In the genomic region with DNA sequence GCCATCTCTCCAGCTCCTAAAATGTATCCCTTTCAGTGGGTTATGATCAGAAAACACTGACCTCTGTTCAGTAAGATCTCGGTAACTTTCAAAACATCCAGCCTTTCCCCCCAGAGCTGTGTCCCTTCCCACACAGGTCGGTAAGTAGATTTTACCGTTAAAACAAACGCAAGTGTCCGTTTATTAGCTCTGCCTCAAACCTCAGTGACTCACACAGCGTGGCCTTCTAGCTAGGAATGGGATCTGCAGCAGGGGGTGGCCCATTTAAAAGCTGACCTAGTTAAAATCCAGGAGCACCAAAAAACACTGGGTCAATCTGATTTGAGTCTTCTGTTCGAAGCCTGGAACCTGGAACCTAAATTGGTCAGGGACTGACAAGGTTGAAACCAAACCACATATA, we compare ENCODE assay signal across 8 mouse cellular contexts. TPM values are rescaled to one million over a fixed set of nuclear protein-coding genes. Genes with fewer than 3 reads are reported as not detected.
DNase-seq lines count a peak whose midpoint lies in the region; ATAC-seq and TF ChIP-seq lines count a peak whose summit lies in the region.

No protein-coding gene starts in this region.

- ATAC-seq in forebrain, embryonic 16.5 days = no peak
- no peak for ATAC-seq in megakaryocyte, adult 5-6 weeks (ENCODE audit: poor library complexity, severe bottlenecking)
- no peak for ATAC-seq in midbrain, embryonic 16.5 days

- no peak for DNase-seq in forebrain, embryonic 10.5 days (ENCODE audit: extremely low spot score, low spot score)
- DNase-seq in cerebellum, postnatal 14 days = peak; percentile 48 to 61
- DNase-seq in right cerebral cortex, postnatal 36 days (ENCODE audit: low spot score in 2 of 2) = no peak

- H3K9me3 ChIP-seq in forebrain, embryonic 10.5 days = no peaks in the 10 kb centered on the region
- H3K9me3 ChIP-seq in forebrain, embryonic 16.5 days (ENCODE audit: control insufficient read depth, low read length) = no peaks in the 10 kb centered on the region
- no peaks in the 10 kb centered on the region for H3K9me3 ChIP-seq in megakaryocyte, embryonic 14.5 days
- H3K9me3 ChIP-seq in midbrain, embryonic 16.5 days (replicated peaks; ENCODE audit: control insufficient read depth, low read length, poor library complexity, severe bottlenecking) = no peaks in the 10 kb centered on the region

- no peaks in the 10 kb centered on the region for H3K27me3 ChIP-seq in forebrain, embryonic 10.5 days (ENCODE audit: poor library complexity, severe bottlenecking)
- H3K27me3 ChIP-seq in forebrain, embryonic 16.5 days (replicated peaks; ENCODE audit: control insufficient read depth, insufficient read depth, low read length) = no peaks in the 10 kb centered on the region
- H3K27me3 ChIP-seq in megakaryocyte, embryonic 14.5 days (replicated peaks) = no peaks in the 10 kb centered on the region
- H3K27me3 ChIP-seq in myocyte (ENCODE audit: control insufficient read depth, insufficient read depth, insufficient read length) = no peaks in the 10 kb centered on the region
- no peaks in the 10 kb centered on the region for H3K27me3 ChIP-seq in midbrain, embryonic 16.5 days (ENCODE audit: control insufficient read depth, insufficient read depth, low read depth, low read length)

- 48% methylated on average over 7 of the region's 7 CpGs for WGBS in forebrain, embryonic 10.5 days
- WGBS in forebrain, embryonic 16.5 days = 37% methylated on average over 7 of the region's 7 CpGs
- 31% methylated on average over 7 of the region's 7 CpGs for WGBS in midbrain, embryonic 16.5 days

- peak overlapping the region; percentile 89; the same call in 1 of the 2 replicates for H3K27ac ChIP-seq in forebrain, embryonic 10.5 days
- H3K27ac ChIP-seq in forebrain, embryonic 16.5 days (ENCODE audit: low read length) = no peak overlapping the region
- H3K27ac ChIP-seq in midbrain, embryonic 16.5 days (ENCODE audit: low read length) = no peak overlapping the region

- H3K4me3 ChIP-seq in forebrain, embryonic 10.5 days = no peak overlapping the region
- H3K4me3 ChIP-seq in forebrain, embryonic 16.5 days (replicated peaks; ENCODE audit: low read length) = no peak overlapping the region
- H3K4me3 ChIP-seq in megakaryocyte, embryonic 14.5 days (replicated peaks) = peak overlapping the region; percentile 53
- no peak overlapping the region for H3K4me3 ChIP-seq in myocyte
- no peak overlapping the region for H3K4me3 ChIP-seq in midbrain, embryonic 16.5 days (ENCODE audit: low read depth, low read length)

- H3ac ChIP-seq in myocyte (ENCODE audit: control insufficient read depth, insufficient read length) = no peak overlapping the region

- no peak overlapping the region for H3K9ac ChIP-seq in forebrain, embryonic 16.5 days (replicated peaks; ENCODE audit: low read depth, low read length)
- H3K9ac ChIP-seq in midbrain, embryonic 16.5 days (ENCODE audit: low read depth, low read length) = no peak overlapping the region

- peaks cover 100% of the 10 kb centered on the region for H3K4me1 ChIP-seq in forebrain, embryonic 10.5 days
- H3K4me1 ChIP-seq in forebrain, embryonic 16.5 days (replicated peaks; ENCODE audit: control insufficient read depth, insufficient read depth, low read length) = peaks cover 73% of the 10 kb centered on the region
- peaks cover 100% of the 10 kb centered on the region for H3K4me1 ChIP-seq in megakaryocyte, embryonic 14.5 days
- peaks cover 57% of the 10 kb centered on the region for H3K4me1 ChIP-seq in midbrain, embryonic 16.5 days (ENCODE audit: control insufficient read depth, insufficient read depth, low read length)

- TF ChIP-seq POLR2A in myocyte (IDR thresholded peaks at IDR 0.05; ENCODE audit: insufficient read length, low read depth) = no peak

- peaks cover 74% of the 10 kb centered on the region for H3K79me2 ChIP-seq in myocyte (ENCODE audit: control insufficient read depth, insufficient read depth)

- H3K4me2 ChIP-seq in forebrain, embryonic 16.5 days (ENCODE audit: low read length) = no peak overlapping the region
- peak overlapping the region; percentile 53 for H3K4me2 ChIP-seq in myocyte (ENCODE audit: low read depth)
- H3K4me2 ChIP-seq in midbrain, embryonic 16.5 days (ENCODE audit: low read length) = no peak overlapping the region

- H3K36me3 ChIP-seq in forebrain, embryonic 10.5 days (replicated peaks) = peaks cover 47% of the 10 kb centered on the region
- no peaks in the 10 kb centered on the region for H3K36me3 ChIP-seq in forebrain, embryonic 16.5 days (ENCODE audit: control insufficient read depth, insufficient read depth)
- peaks cover 45% of the 10 kb centered on the region for H3K36me3 ChIP-seq in megakaryocyte, embryonic 14.5 days (replicated peaks; ENCODE audit: low read length)
- no peaks in the 10 kb centered on the region for H3K36me3 ChIP-seq in myocyte (ENCODE audit: control insufficient read depth, insufficient read depth)
- H3K36me3 ChIP-seq in midbrain, embryonic 16.5 days (ENCODE audit: control insufficient read depth, insufficient read depth, low read length) = no peaks in the 10 kb centered on the region

TF ChIP-seq in myocyte, 11 proteins besides CTCF, POLR2A, EP300 and RAD21:
- TF ChIP-seq MAX (IDR thresholded peaks at IDR 0.05; ENCODE audit: low read depth) (no peak), REST (IDR thresholded peaks at IDR 0.05; ENCODE audit: insufficient read depth, insufficient read length) (no peak), TCF3 (IDR thresholded peaks at IDR 0.05; ENCODE audit: insufficient read length, low read depth) (no peak), POLR2AphosphoS2 (IDR thresholded peaks at IDR 0.05; ENCODE audit: insufficient read length, low read depth) (no peak), TCF12 (IDR thresholded peaks at IDR 0.05; ENCODE audit: insufficient read depth, poor library complexity, severe bottlenecking) (no peak), E2F4 (IDR thresholded peaks at IDR 0.05; ENCODE audit: insufficient read depth) (no peak), CEBPB (IDR thresholded peaks at IDR 0.05; ENCODE audit: insufficient read depth, poor library complexity, severe bottlenecking) (no peak), MYOG (IDR thresholded peaks at IDR 0.05; ENCODE audit: control insufficient read depth in 1 of 3, insufficient read depth in 1 of 3, insufficient read length in 2 of 3, low read depth in 2 of 3) (no peak), MYOD1 (IDR thresholded peaks at IDR 0.05; ENCODE audit: control insufficient read depth in 1 of 3, insufficient read length in 2 of 3, low read depth in 2 of 3) (no peak), SRF (IDR thresholded peaks at IDR 0.05; ENCODE audit: control insufficient read depth, insufficient read length, low read depth) (no peak), USF1 (IDR thresholded peaks at IDR 0.05; ENCODE audit: low read depth) (no peak)

RNA-seq across cellular contexts. Expression of gene Anp32a, which starts 23.7 kb away (rescaled TPM):
- 224 and 281 TPM in 2 replicates for polyA plus RNA-seq in forebrain, embryonic 10.5 days (2016; fragmentation: Nextera tagmentation; extraction: Ambion mirVana)
- polyA plus RNA-seq in forebrain, embryonic 16.5 days (2015; fragmentation: Nextera tagmentation; extraction: Ambion mirVana) = 166 and 186 TPM in 2 replicates
- 15.3 and 263 TPM in 2 replicates for polyA plus RNA-seq in megakaryocyte, embryonic 14.5 days (2012; ENCODE audit: insufficient read depth, low replicate concordance)
- 257 and 275 TPM in 2 replicates for total RNA-seq in megakaryocyte, adult 5-6 weeks (2015)
- 587 and 621 TPM in 2 replicates for total RNA-seq in megakaryocyte, adult 5-6 weeks (2017)
- polyA plus RNA-seq in myocyte (2012; fragmentation: generic; extraction: Trizol) = 83.9 TPM
- polyA plus RNA-seq in midbrain, embryonic 16.5 days (2015; fragmentation: Nextera tagmentation; extraction: Ambion mirVana) = 107 and 117 TPM in 2 replicates

Comparison
In these comparisons a context has a peak if more than half of its experiments do, and no peak if none do; other contexts are left out.
1. DNase-seq: peak in cerebellum, postnatal 14 days (2 of 2); none in forebrain, embryonic 10.5 days (single experiment) and right cerebral cortex, postnatal 36 days (0 of 2).